Mouse (Mus musculus) cerebellum, adult 8-10 months (tissue): Measurements from ENCODE around the gene Prr5.
A peak's percentile ranks its signal among the peaks of the same experiment; 100 is the strongest.

ENCODE experiments used
- DNase-seq: peaks from one replicate; pipeline ENCODE4 v3.0.0; 2022

Prr5 gene

GRCm38 (mm10) chr15:84668938-84669747 is at the start of gene Prr5:
Gene Prr5, plus strand, starts transcription at chr15:84669620.
- DNase-seq = no peak

DNA sequence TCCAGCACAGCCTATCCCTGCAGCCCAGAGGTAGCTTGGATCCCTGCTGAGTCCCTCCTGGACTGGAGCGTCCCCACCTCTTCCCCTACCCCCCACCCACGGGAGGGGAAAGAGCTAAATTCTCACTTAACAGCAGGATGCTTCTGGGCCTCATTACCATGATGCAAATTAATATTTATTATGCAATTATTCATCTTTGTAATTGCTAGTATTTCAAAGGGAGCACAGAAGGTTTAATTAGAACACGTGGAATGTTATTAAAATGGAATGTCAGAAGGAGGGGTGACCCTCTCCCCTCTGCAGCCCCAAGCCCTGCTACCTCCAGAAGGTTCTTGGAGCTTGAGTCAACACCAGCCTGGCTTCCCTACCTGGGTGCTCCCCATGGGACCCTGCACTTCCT is 49.4 kb upstream of the Prr5 start:
- DNase-seq = no peak

DNA sequence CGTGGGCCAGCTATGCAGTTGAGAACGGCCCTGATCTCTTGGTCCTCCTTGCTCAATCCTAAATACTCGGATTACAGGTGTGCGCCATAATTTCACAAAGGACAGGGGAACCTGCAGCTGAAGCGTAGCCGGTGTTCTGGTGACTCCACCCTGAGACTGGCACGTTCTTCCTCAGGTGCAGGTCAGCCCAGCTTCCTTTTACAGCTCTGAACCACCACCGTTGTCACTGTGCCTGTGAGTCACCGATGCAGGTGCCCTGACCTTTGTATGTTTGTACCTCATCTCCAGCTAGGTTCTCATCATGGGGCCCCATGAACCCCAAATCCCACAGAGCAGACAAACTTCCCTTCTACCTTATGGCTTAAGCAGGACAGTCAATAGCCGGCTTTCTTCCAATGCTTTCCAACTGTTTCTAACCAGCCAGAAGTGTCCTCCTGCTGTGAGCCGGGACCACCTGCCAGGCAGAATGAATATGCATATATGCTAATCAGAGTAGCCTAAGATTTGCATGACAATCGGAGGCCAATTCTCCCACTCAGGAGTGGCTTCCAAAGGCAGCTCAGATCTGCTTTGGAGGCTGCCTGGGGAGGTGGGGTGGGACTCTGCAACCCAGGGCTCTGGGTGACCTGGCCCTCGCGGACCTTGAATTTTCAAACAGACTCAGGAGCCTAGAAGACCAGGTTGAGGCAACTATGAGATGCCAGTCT is 47.5 kb upstream of the Prr5 start:
- DNase-seq = no peak

- DNase-seq = no peak
These were observed 44.5 kb upstream of the Prr5 start for GRCm38 (mm10) chr15:84624870-84625269.

- DNase-seq = no peak
These were observed 43.6 kb upstream of the Prr5 start for GRCm38 (mm10) chr15:84625712-84626414.

GRCm38 (mm10) chr15:84627308-84627707 is 42.1 kb upstream of the Prr5 start:
- DNase-seq = no peak

GRCm38 (mm10) chr15:84629680-84630079 is 39.7 kb upstream of the Prr5 start:
- DNase-seq = no peak

DNA sequence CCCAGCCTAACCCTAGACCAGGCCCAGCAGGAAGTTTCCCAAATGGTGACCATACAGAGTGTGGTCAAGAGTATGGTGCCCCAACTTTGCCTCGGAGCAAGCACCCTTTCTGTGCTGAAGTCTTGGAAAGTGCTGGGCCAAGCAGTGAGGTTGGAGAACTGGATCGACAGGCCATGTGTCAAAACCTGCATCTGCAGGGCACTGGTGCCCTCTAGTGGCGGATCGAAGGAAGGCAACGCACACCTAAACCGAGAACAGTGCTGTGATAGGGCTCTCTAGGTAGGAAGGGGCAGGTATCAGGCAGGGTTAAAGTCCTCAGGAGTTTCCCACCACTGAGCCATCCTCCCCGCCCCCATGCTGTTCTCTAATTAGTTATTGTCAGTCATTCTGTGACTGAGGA is 37.9 kb upstream of the Prr5 start:
- peak; percentile 73 for DNase-seq

GRCm38 (mm10) chr15:84634361-84634760 is 35.1 kb upstream of the Prr5 start:
- no peak for DNase-seq

DNA sequence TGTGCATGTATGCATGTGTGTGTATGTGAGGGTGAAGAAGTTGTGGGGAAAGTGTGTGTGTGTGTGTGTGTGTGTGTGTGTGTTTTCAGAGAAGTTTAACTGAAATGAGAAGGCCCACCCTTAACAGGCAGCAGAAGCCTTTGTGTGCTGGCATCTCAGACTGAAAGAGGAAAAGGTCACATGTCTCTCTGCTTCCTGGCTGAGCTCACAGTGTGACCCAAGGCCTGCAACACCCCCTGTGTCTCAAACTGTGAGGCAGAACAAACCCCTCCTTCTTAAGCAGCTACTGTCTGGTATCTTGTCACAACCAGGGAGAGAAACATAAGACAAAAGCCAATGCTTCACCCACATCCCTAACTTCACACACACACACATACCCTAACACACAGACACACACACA is 31.0 kb upstream of the Prr5 start:
- no peak for DNase-seq

DNA sequence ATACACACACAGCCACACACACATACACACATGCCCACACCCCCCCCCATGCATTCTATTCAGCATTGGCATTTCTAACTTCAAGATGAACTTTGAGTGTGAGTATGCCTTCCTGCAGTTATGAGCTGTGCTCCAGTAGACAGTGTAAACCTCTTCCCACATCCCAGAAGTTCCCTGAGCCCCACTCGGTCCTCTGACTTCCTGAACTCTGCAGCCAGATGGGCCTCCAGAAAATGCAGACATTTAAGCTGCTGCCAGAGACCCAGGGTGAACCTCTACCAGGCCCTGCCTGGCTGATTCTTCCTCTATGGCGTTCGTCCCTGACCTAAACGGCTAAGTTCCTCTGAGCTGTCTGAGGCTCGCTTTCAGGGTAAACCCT is 30.4 kb upstream of the Prr5 start:
- no peak for DNase-seq

DNA sequence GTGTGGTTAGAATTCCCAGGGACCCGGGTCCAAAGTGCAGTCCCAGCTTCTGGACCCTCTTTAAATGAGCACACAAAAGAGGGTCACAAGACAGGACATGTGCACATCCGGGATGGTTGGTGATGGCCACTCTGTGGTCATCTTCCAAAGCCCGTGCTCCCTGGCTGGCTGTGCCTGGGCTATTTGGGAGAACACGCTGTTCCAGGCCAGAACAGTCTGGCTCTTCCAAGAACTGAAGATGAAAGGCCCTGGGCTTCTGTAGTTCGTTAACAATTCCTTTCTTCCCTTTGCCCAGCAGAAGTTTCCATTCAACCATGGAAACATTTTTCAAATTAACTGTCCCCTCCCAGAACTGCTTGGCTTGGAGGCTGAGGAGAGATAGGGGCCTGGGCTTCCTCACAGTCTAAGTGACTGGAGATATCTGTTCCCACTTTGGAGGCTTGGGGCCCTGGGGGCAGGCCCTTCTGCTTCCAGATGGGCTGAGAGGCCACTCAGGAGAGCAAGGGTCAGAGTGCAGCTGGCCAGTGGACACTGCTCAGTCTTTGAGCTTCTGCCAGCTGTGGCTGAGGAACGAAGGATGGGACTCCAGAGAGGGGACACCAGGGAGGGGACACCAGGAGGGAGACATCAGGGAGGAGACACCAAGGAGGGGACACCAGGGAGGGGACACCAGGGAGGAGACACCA is 29.8 kb upstream of the Prr5 start:
- DNase-seq = no peak

GRCm38 (mm10) chr15:84640722-84641121 is 28.7 kb upstream of the Prr5 start:
- DNase-seq = no peak

DNA sequence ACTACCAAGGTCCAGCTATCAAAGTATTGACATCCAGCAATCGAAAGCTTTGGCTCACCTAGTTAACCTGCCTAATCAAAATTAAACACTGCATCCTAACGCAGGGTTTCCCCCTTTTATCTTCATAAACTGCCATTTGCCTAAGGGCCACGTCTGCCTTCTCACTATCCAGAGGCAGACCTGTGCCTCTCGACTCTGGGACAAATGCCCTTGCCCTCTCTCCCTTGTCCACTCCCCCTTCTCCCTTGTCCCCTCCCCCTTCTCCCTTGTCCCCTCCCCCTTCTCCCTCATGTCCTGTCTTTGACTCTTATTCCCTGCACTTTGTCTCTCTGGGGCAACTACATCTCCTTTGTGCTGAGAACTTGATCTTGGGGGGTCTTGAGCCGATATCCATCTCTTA is 28.3 kb upstream of the Prr5 start:
- no peak for DNase-seq

DNA sequence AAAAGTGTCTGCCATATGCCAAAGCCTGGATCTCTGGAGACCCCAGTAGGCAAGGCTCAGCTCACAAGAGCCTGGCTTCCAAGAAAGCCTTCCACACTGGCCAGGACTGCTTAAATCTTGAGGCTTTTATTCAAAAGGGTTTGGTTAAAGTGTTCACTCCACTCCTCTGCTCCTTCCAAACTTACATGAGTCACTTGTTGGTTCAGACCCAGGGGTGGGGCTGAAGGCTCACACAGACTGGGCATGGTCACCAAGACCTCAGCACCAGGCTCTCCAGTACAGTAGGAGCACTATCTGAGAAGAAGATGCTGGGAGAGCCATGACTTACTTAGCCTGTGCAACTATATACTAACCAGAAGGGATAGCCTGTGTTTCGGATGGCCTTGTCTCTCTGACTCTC is 27.5 kb upstream of the Prr5 start:
- DNase-seq = no peak

DNA sequence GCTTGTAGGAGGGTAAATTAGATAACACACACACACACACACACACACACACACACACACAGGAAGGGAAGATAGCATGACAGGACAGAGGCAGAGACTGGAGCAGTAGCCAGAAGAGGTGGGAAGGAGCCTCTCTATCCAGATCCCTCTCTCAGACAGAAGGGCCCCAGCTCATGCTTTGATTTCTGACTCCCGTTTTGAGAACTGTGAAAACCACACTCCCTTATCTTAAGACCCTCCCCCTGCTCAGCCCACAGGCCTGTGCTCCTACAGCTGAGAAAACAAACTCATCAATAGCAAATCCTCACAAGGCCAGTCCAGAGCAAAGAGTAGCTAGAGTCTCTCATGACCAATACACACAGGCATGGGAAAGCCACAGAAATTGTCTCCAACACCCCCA is 26.2 kb upstream of the Prr5 start:
- no peak for DNase-seq

DNA sequence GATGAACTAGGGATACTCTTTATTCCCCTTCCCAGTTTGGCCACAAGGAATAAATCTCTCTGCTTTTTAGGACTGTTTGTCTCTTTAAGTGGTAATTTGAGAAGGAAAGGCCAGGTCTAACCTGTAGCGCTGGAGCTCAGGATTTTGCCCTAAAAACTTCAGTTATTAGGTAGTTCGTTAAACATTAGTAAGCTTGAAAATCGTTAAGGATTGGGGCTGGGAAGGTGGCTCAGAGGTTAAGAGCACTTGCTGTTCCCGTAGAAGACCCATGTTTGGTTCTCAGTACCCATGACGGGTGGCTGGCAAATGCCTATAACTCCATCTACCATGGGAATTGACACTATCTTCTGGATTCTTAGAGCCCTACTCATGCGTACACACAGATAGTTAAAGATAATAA is 17.9 kb upstream of the Prr5 start:
- no peak for DNase-seq

DNA sequence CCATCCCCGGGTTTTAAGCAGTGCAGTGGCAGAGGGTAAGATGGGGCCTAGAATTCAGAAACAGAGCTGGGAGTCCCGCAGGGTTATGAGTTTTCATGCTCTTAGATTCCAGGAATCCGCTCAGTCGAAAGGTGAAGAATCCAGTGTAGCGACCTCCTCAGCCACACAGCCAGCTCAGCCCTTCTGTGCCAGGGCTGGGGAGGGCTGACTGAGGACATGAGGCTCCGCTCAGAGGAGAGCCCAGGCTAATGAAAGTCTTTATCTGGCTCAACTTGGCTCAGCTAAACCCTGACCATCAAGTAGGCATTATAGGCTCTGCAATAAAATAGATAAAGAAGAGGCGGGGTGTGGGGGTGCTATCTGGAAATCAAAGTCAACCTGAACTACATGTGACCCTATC is 16.3 kb upstream of the Prr5 start:
- DNase-seq = no peak

- no peak for DNase-seq
These were observed 15.1 kb upstream of the Prr5 start for GRCm38 (mm10) chr15:84653979-84654966.

- no peak for DNase-seq
These were observed 14.4 kb upstream of the Prr5 start for GRCm38 (mm10) chr15:84654975-84655374.

DNA sequence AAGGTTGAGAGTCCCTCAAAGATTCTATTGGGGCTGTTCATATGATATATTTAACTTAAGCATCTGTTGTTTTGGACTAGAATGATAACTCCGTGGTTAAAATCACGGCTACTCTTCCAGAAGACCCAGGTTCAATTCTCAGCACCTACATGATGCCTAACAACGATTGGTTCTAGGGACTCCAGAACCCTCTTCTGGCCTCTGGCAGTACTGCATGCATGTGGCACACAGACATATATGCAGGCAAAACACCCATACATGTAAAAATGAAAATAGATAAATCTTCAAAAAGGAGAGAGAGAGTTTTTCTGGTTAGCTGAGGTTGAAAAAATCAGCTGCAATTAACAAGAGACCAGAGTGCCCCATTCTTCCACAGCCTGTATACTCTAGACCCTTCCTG is 12.7 kb upstream of the Prr5 start:
- no peak for DNase-seq
